Mouse (Mus musculus): ENCODE measurements around the gene Gng7. TPM values are rescaled to one million over a fixed set of nuclear protein-coding genes. Genes with fewer than 3 reads are reported as not detected.
A peak's percentile ranks its signal among the peaks of the same experiment; 100 is the strongest.

The Gng7 gene
- polyA plus RNA-seq, 1 experiment from 2014 or later, result 1.3 TPM

DNA sequence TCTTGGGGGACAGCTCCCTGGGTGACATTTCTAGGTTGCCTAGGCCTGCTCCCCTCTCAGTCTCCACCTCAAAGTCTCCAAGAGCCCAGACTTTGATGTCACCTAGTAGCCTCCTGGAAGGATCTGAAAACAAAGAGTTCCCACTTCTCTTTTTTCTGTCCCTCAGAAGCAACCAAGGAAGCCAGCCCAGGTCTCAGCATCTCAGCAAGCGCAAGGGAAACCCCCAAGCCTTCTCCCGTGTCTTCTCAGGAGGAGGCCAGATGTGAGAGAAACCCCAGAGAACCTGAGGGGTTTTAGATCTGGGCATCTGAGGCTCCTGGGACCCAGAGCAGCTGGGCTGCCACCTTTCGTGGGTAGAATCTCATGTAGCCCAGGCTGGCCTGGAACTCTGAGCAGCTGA is 45.4 kb downstream of the Gng7 start:
- no peaks in the 10 kb centered on the region for H3K27me3 ChIP-seq (ENCODE audit: insufficient read depth, low read length)
- 60% methylated on average over 3 of the region's 3 CpGs for WGBS (ENCODE audit: insufficient replicate concordance)
- ATAC-seq, result no peak
- DNase-seq, result no peak
- TF ChIP-seq EP300 (IDR thresholded peaks at IDR 0.05; ENCODE audit: low read depth), result no peak
- TF ChIP-seq CTCF (IDR thresholded peaks at IDR 0.05; ENCODE audit: low read depth), result no peak
- no peaks in the 10 kb centered on the region for H3K36me3 ChIP-seq (replicated peaks; ENCODE audit: insufficient read depth, low read length)
- no peak overlapping the region for H3K9ac ChIP-seq (replicated peaks)
- peaks cover 21% of the 10 kb centered on the region for H3K4me1 ChIP-seq (ENCODE audit: insufficient read depth)
- H3K9me3 ChIP-seq (ENCODE audit: low read length), result no peaks in the 10 kb centered on the region
- no peak overlapping the region for H3K4me2 ChIP-seq (ENCODE audit: low read depth, low read length)
- H3K4me3 ChIP-seq (ENCODE audit: low read depth, low read length), result no peak overlapping the region
- no peak overlapping the region for H3K27ac ChIP-seq (ENCODE audit: low read depth)

DNA sequence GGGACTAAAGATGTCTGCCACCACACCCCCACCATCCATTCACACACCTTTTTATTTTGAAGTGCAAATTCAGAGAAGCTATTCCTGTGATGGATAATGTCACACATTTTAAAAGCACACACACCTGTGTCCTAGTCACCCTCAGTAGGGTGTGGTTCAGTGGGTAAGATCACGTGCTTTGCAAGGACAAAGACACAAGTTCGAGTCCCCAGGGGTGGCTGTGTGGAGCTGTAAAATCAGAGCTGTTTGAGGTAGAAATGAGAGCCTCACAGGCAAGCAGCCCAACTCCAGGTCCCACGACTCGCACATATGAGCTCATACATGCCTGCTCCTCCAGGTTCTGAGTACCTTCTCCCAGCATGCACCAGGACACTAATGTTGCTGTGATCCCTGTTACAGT is 46.6 kb downstream of the Gng7 start:
- no peak for DNase-seq
- H3K36me3 ChIP-seq (replicated peaks; ENCODE audit: insufficient read depth, low read length), result no peaks in the 10 kb centered on the region
- peaks cover 33% of the 10 kb centered on the region for H3K4me1 ChIP-seq (ENCODE audit: insufficient read depth)
- no peak for ATAC-seq
- no peak overlapping the region for H3K4me3 ChIP-seq (ENCODE audit: low read depth, low read length)
- 70% methylated on average over 4 of the region's 4 CpGs for WGBS (ENCODE audit: insufficient replicate concordance)
- no peak overlapping the region for H3K4me2 ChIP-seq (ENCODE audit: low read depth, low read length)
- TF ChIP-seq EP300 (IDR thresholded peaks at IDR 0.05; ENCODE audit: low read depth) (no peak), CTCF (IDR thresholded peaks at IDR 0.05; ENCODE audit: low read depth) (no peak)
- no peak overlapping the region for H3K27ac ChIP-seq (ENCODE audit: low read depth)
- no peaks in the 10 kb centered on the region for H3K27me3 ChIP-seq (ENCODE audit: insufficient read depth, low read length)
- H3K9me3 ChIP-seq (ENCODE audit: low read length), result no peaks in the 10 kb centered on the region
- no peak overlapping the region for H3K9ac ChIP-seq (replicated peaks)

DNA sequence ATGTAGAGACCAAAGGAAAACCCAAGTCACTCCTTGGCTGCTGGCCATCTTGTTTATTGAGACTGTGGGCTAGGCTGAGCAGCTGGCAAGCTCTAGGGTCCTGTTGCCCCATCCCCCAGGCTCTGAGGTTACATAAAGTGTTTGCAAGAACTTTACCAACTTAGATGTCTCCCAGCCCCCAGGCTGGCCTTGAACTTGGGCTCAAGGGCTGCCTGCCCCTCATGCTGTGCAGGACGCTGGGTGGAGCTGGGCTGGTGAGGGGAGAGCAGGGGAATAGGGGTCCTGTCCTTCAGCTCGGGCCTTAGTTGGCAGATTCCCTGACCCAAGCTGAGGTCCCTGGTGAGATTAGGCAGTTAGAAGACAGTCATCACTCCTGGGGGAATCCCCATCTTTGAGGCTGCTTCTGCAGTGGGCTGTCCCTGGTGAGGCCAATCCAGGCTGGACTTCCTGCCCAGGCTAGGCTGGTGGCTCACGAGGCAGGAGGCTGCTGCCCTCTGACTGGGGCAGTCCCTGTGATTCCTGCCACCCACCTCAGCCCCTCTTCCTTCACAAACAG is 47.6 kb downstream of the Gng7 start:
- H3K9ac ChIP-seq (replicated peaks), result no peak overlapping the region
- no peaks in the 10 kb centered on the region for H3K9me3 ChIP-seq (ENCODE audit: low read length)
- H3K36me3 ChIP-seq (replicated peaks; ENCODE audit: insufficient read depth, low read length), result no peaks in the 10 kb centered on the region
- no peak overlapping the region for H3K4me2 ChIP-seq (ENCODE audit: low read depth, low read length)
- no peak for DNase-seq
- H3K4me1 ChIP-seq (ENCODE audit: insufficient read depth), result peaks cover 33% of the 10 kb centered on the region
- no peak overlapping the region for H3K27ac ChIP-seq (ENCODE audit: low read depth)
- TF ChIP-seq CTCF (IDR thresholded peaks at IDR 0.05; ENCODE audit: low read depth) (no peak), EP300 (IDR thresholded peaks at IDR 0.05; ENCODE audit: low read depth) (no peak)
- no peak overlapping the region for H3K4me3 ChIP-seq (ENCODE audit: low read depth, low read length)
- 48% methylated on average over 3 of the region's 3 CpGs for WGBS (ENCODE audit: insufficient replicate concordance)
- no peak for ATAC-seq
- H3K27me3 ChIP-seq (ENCODE audit: insufficient read depth, low read length), result no peaks in the 10 kb centered on the region

DNA sequence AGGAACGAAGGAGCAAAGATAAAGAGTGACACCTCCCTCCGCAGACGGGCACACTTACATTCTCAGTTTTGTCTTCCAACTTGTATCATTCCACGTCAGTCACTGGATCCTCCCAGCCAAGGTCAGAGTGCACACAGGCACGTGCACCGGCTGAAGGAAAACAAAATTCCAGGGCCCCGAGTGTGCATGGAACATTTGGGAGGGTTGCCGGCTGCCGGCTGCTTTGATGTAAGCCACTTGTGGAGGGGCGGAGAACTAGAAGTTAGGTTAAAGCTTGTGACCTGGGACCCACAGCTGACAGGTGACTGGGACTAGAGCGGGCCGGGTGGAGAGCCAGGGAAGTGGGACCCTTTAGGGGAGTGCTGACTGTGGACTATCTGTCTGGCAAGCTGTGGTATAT is 48.4 kb downstream of the Gng7 start:
- no peaks in the 10 kb centered on the region for H3K36me3 ChIP-seq (replicated peaks; ENCODE audit: insufficient read depth, low read length)
- peak; percentile 23; the same call in 1 of the 2 replicates for ATAC-seq
- no peak overlapping the region for H3K4me2 ChIP-seq (ENCODE audit: low read depth, low read length)
- TF ChIP-seq CTCF (IDR thresholded peaks at IDR 0.05; ENCODE audit: low read depth) (no peak), EP300 (IDR thresholded peaks at IDR 0.05; ENCODE audit: low read depth) (no peak)
- 53% methylated on average over 12 of the region's 12 CpGs for WGBS (ENCODE audit: insufficient replicate concordance)
- no peak overlapping the region for H3K4me3 ChIP-seq (ENCODE audit: low read depth, low read length)
- no peak overlapping the region for H3K9ac ChIP-seq (replicated peaks)
- H3K27ac ChIP-seq (ENCODE audit: low read depth), result no peak overlapping the region
- no peak for DNase-seq
- no peaks in the 10 kb centered on the region for H3K9me3 ChIP-seq (ENCODE audit: low read length)
- no peaks in the 10 kb centered on the region for H3K27me3 ChIP-seq (ENCODE audit: insufficient read depth, low read length)
- peaks cover 26% of the 10 kb centered on the region for H3K4me1 ChIP-seq (ENCODE audit: insufficient read depth)

DNA sequence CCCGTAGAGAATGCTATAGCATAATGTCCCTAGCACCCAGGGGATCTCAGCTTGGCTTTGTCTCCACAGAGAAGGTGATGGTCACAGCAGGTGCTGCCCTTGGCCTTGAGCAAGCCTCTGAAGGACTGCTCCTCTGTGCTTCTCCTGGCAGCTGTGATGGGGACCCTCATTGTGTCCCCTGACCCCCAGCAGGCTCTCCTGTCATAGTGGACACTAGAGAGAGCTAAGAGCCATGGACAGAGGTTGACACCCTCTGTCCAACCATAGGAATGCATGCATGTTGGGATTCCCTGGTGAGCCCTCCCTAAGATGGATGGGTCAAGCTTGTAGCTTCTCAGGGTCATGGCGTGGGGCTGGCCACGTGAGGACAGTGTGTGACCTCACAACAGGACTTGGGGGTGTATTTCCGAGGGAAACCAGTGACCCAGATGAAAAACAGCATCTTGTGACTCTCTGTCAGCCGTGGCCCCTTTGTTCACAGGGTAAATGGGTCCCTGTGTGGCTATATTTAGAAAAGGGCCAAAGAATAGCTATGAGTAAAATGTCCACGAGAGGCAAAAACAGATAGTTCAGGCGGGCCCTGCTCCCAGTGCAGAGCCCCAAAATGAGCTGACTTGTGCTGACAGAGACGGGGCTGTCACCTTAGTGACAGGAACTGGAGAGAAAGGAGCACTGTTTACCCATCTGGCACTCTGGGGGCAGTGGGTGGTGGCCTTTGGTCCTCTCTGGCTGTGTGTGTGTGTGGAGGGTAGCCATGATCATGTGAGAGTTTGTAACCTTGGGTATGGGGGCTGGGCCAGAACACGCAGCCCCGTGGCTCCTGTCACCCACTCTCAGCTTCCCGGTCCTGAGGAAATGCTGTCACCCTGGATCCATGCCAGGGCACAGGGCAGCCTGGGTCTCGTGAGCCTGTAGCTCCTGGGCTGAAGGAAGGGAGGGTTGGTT is 51.4 kb downstream of the Gng7 start:
- DNase-seq, result peak; percentile 77
- 34% methylated on average over 12 of the region's 12 CpGs for WGBS (ENCODE audit: insufficient replicate concordance)

DNA sequence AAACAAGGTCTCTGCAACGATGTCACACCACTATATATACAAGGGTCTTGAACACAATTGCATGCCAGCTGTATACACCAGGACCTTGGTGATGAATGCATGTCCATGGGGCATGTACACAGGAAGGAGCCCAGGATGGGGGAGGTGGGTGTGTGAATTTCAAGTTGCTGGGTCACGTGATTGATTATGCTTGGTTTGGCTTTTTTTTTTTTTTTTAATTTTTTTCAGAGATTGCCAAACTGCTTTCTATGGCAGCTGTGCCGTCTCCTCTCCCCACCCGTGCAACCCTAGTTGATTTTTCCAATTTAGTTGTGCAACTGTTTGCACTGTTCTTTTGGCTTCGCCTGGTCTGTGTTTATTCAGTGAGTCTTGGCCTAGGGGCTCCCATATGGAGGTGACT is 52.2 kb downstream of the Gng7 start:
- H3K4me3 ChIP-seq (ENCODE audit: low read depth, low read length), result no peak overlapping the region

More for the DNA sequence above, 51.4 kb downstream of the Gng7 start:
- H3K27me3 ChIP-seq (ENCODE audit: insufficient read depth, low read length), result no peaks in the 10 kb centered on the region
- peak overlapping the region; percentile 93 for H3K27ac ChIP-seq (ENCODE audit: low read depth)
- no peaks in the 10 kb centered on the region for H3K9me3 ChIP-seq (ENCODE audit: low read length)
- H3K4me3 ChIP-seq (ENCODE audit: low read depth, low read length), result no peak overlapping the region
- peak overlapping the region; percentile 38; the same call in 1 of the 2 replicates for H3K9ac ChIP-seq (replicated peaks)
- H3K4me2 ChIP-seq (ENCODE audit: low read depth, low read length), result no peak overlapping the region
- peaks cover 39% of the 10 kb centered on the region for H3K4me1 ChIP-seq (ENCODE audit: insufficient read depth)
- TF ChIP-seq EP300 (IDR thresholded peaks at IDR 0.05; ENCODE audit: low read depth), result peak; percentile 71; the same call in 1 of the 2 replicates
- no peak for TF ChIP-seq CTCF (IDR thresholded peaks at IDR 0.05; ENCODE audit: low read depth)
- ATAC-seq, result peak; percentile 51
- no peaks in the 10 kb centered on the region for H3K36me3 ChIP-seq (replicated peaks; ENCODE audit: insufficient read depth, low read length)

More for the DNA sequence above, 52.2 kb downstream of the Gng7 start:
- ATAC-seq, result peak; percentile 33
- WGBS (ENCODE audit: insufficient replicate concordance), result 47% methylated on average over 5 of the region's 5 CpGs
- H3K9ac ChIP-seq (replicated peaks), result peak overlapping the region; percentile 38; the same call in 1 of the 2 replicates
- no peaks in the 10 kb centered on the region for H3K36me3 ChIP-seq (replicated peaks; ENCODE audit: insufficient read depth, low read length)
- H3K9me3 ChIP-seq (ENCODE audit: low read length), result no peaks in the 10 kb centered on the region
- no peak for DNase-seq
- no peak overlapping the region for H3K4me2 ChIP-seq (ENCODE audit: low read depth, low read length)
- no peak for TF ChIP-seq CTCF (IDR thresholded peaks at IDR 0.05; ENCODE audit: low read depth)
- TF ChIP-seq EP300 (IDR thresholded peaks at IDR 0.05; ENCODE audit: low read depth), result peak; percentile 60; the same call in 1 of the 2 replicates
- H3K4me1 ChIP-seq (ENCODE audit: insufficient read depth), result peaks cover 39% of the 10 kb centered on the region
- no peaks in the 10 kb centered on the region for H3K27me3 ChIP-seq (ENCODE audit: insufficient read depth, low read length)
- peak overlapping the region; percentile 93 for H3K27ac ChIP-seq (ENCODE audit: low read depth)
